Mouse (Mus musculus): ENCODE results near the gene Prpf4.

Prpf4 gene

GRCm38 (mm10) chr4:62389592-62390512 is 18.7 kb upstream of the Prpf4 start:
- DNase-seq (ENCODE audit: low spot score) = no peak

GRCm38 (mm10) chr4:62391892-62392291 is 16.7 kb upstream of the Prpf4 start:
- DNase-seq (ENCODE audit: low spot score) = no peak

- DNase-seq (ENCODE audit: low spot score) = no peak
Observed at GRCm38 (mm10) chr4:62393459-62393858, 15.1 kb upstream of the Prpf4 start.

GRCm38 (mm10) chr4:62395806-62396205 is 12.8 kb upstream of the Prpf4 start:
- no peak for DNase-seq (ENCODE audit: low spot score)

GRCm38 (mm10) chr4:62397616-62398365 is 10.8 kb upstream of the Prpf4 start:
- no peak for DNase-seq (ENCODE audit: low spot score)

GRCm38 (mm10) chr4:62398956-62399355 is 9.6 kb upstream of the Prpf4 start:
- no peak for DNase-seq (ENCODE audit: low spot score)

GRCm38 (mm10) chr4:62406133-62406532 is 2.5 kb upstream of the Prpf4 start:
- DNase-seq (ENCODE audit: low spot score) = no peak

- DNase-seq (ENCODE audit: low spot score) = peak; percentile 70
Observed at GRCm38 (mm10) chr4:62407730-62408582, 641 bp upstream of the Prpf4 start.

- no peak for DNase-seq (ENCODE audit: low spot score)
Observed at GRCm38 (mm10) chr4:62409615-62410014, 1.0 kb downstream of the Prpf4 start.

GRCm38 (mm10) chr4:62410325-62410724 is 1.7 kb downstream of the Prpf4 start:
- DNase-seq (ENCODE audit: low spot score) = no peak

- DNase-seq (ENCODE audit: low spot score) = no peak
Observed at GRCm38 (mm10) chr4:62411606-62412005, 3.0 kb downstream of the Prpf4 start.

- DNase-seq (ENCODE audit: low spot score) = no peak
Observed at GRCm38 (mm10) chr4:62418448-62418847, 9.9 kb downstream of the Prpf4 start.

- DNase-seq (ENCODE audit: low spot score) = no peak
Observed at GRCm38 (mm10) chr4:62419091-62419490, 10.5 kb downstream of the Prpf4 start.

- DNase-seq (ENCODE audit: low spot score) = no peak
Observed at GRCm38 (mm10) chr4:62425891-62426290, 17.3 kb downstream of the Prpf4 start.

GRCm38 (mm10) chr4:62427978-62428758 is 19.6 kb downstream of the Prpf4 start:
- no peak for DNase-seq (ENCODE audit: low spot score)

GRCm38 (mm10) chr4:62429616-62430015 is 21.0 kb downstream of the Prpf4 start:
- DNase-seq (ENCODE audit: low spot score) = no peak

GRCm38 (mm10) chr4:62430678-62431077 is 22.1 kb downstream of the Prpf4 start:
- no peak for DNase-seq (ENCODE audit: low spot score)

- DNase-seq (ENCODE audit: low spot score) = no peak
Observed at GRCm38 (mm10) chr4:62431522-62431921, 22.9 kb downstream of the Prpf4 start.

GRCm38 (mm10) chr4:62433939-62434870 is 25.6 kb downstream of the Prpf4 start:
- no peak for DNase-seq (ENCODE audit: low spot score)

GRCm38 (mm10) chr4:62435081-62435480 is 26.5 kb downstream of the Prpf4 start, which contains the start of gene Rnf183:
TSS of gene Rnf183 (minus strand) at chr4:62435252.
- DNase-seq (ENCODE audit: low spot score) = no peak
